In the genomic region with DNA sequence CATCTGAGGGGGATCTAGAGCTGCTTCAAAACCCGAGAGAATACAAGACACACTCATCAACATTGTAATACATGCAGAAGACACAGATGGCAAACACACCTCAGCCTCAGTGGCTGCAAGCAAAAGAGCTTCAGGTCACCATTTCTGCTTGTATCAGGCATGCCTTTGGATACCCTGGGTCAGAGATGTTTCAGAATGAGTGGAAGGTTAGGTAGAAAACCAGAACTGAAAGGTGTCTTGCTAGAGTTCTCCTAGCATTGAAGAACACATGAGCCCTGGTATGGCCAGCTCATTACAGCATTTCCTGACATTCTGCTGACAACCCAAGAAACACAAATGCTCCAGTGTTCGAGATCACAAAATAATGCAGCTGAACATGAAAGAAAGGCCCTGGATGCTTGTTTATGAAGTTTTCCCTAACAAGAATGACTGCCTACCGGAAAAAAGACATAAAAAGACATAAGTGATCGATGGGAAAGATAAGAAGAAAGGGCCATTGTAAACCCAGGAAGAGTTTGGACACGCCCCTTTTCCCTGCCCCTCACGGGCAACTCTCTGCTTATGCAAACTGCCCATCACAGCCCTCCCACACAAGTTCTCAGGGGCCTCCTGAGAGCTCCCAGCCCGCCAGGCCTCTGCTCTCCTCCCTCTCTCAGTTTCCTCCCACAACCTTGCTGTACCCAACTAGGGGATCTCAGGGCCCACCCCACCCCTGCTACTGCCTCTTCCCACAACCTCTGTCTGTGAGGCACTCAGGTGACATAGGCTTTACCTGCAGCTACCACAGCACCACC, we compare ENCODE assay signal across 11 mouse cellular contexts. TPM values are rescaled to one million over a fixed set of nuclear protein-coding genes. Genes with fewer than 3 reads are reported as not detected.
DNase-seq lines count a peak whose midpoint lies in the region; ATAC-seq and TF ChIP-seq lines count a peak whose summit lies in the region.
"Had no signal": no experiment of that assay in that cellular context is flagged by ENCODE, and none has a peak within 500 bp of the region (broad histone marks: within the 10 kb centered on the region; RNA-seq: fewer than 3 reads in every experiment).

No protein-coding gene starts in this region.

- no peaks in the 10 kb centered on the region for H3K27me3 ChIP-seq in hindbrain, embryonic 15.5 days
- H3K27me3 ChIP-seq in hindbrain, embryonic 16.5 days (replicated peaks; ENCODE audit: control insufficient read depth, insufficient read depth, low read length): no peaks in the 10 kb centered on the region
- H3K27me3 ChIP-seq in neural tube, embryonic 11.5 days (ENCODE audit: control insufficient read depth, insufficient read depth, low read length): no peaks in the 10 kb centered on the region
- H3K27me3 ChIP-seq in embryonic facial prominence, embryonic 10.5 days (replicated peaks; ENCODE audit: low read depth, poor library complexity, severe bottlenecking): no peaks in the 10 kb centered on the region
- no peaks in the 10 kb centered on the region for H3K27me3 ChIP-seq in stomach, postnatal 0 days (ENCODE audit: control insufficient read depth, insufficient read depth, low read length)
- H3K27me3 ChIP-seq: liver, embryonic 12.5 days had no signal

- TF ChIP-seq EP300 in stomach, postnatal 0 days (optimal IDR thresholded peaks at IDR 0.05): no peak

- peaks cover 4% of the 10 kb centered on the region; the same call in 1 of the 2 replicates for H3K4me1 ChIP-seq in hindbrain, embryonic 15.5 days (replicated peaks)
- peaks cover 5% of the 10 kb centered on the region; the same call in 1 of the 2 replicates for H3K4me1 ChIP-seq in hindbrain, embryonic 16.5 days (ENCODE audit: control insufficient read depth, insufficient read depth, low read depth, low read length)
- peaks cover 2% of the 10 kb centered on the region; the same call in 1 of the 2 replicates for H3K4me1 ChIP-seq in neural tube, embryonic 11.5 days (ENCODE audit: control insufficient read depth, insufficient read depth, low read length)
- H3K4me1 ChIP-seq in embryonic facial prominence, embryonic 10.5 days: peaks cover 26% of the 10 kb centered on the region
- H3K4me1 ChIP-seq in stomach, postnatal 0 days (replicated peaks; ENCODE audit: control insufficient read depth, insufficient read depth): no peaks in the 10 kb centered on the region

- H3K27ac ChIP-seq in hindbrain, embryonic 15.5 days (replicated peaks): 0 out of 2 replicates have a peak overlapping the region, but pooled peaks have one; percentile 6
- no peak overlapping the region for H3K27ac ChIP-seq in hindbrain, embryonic 16.5 days (ENCODE audit: low read depth, low read length)
- H3K27ac ChIP-seq in neural tube, embryonic 11.5 days (ENCODE audit: low read depth, low read length): no peak overlapping the region
- H3K27ac ChIP-seq in embryonic facial prominence, embryonic 10.5 days (replicated peaks): no peak overlapping the region
- no peak overlapping the region for H3K27ac ChIP-seq in stomach, postnatal 0 days (replicated peaks)
- H3K27ac ChIP-seq: layer of hippocampus, adult 2 months; liver, embryonic 12.5 days had no signal

- no peak overlapping the region for H3K4me2 ChIP-seq in hindbrain, embryonic 15.5 days
- no peak overlapping the region for H3K4me2 ChIP-seq in hindbrain, embryonic 16.5 days (ENCODE audit: low read length)
- no peak overlapping the region for H3K4me2 ChIP-seq in neural tube, embryonic 11.5 days (ENCODE audit: low read depth)
- no peak overlapping the region for H3K4me2 ChIP-seq in stomach, postnatal 0 days (replicated peaks; ENCODE audit: low read depth)
- H3K4me2 ChIP-seq: liver, embryonic 12.5 days; midbrain, embryonic 11.5 days had no signal

- peak; percentile 16 for DNase-seq in neural tube, embryonic 11.5 days (ENCODE audit: low spot score)
- DNase-seq in neural tube, embryonic 10.5 days (ENCODE audit: extremely low spot score, low spot score): no peak
- peak; percentile 25 for DNase-seq in embryonic facial prominence, embryonic 10.5 days (ENCODE audit: low spot score)
- no peak for DNase-seq in stomach, postnatal 0 days (ENCODE audit: low spot score)
- DNase-seq in c-Kit-positive CD71-positive TER-119-positive erythroid progenitor cells, embryonic 14.5 days (ENCODE audit: low spot score): no peak
- DNase-seq: cerebellum, postnatal 36 days had no signal

- WGBS in hindbrain, embryonic 15.5 days: 40% methylated on average over 7 of the region's 7 CpGs
- 34% methylated on average over 7 of the region's 7 CpGs for WGBS in hindbrain, embryonic 16.5 days
- 39% methylated on average over 7 of the region's 7 CpGs for WGBS in neural tube, embryonic 11.5 days
- WGBS in embryonic facial prominence, embryonic 10.5 days: 42% methylated on average over 7 of the region's 7 CpGs
- 30% methylated on average over 7 of the region's 7 CpGs for WGBS in stomach, postnatal 0 days

- no peak for TF ChIP-seq CTCF in stomach, postnatal 0 days (IDR thresholded peaks at IDR 0.05; ENCODE audit: low read depth)

- H3K36me3 ChIP-seq in hindbrain, embryonic 15.5 days: no peaks in the 10 kb centered on the region
- no peaks in the 10 kb centered on the region for H3K36me3 ChIP-seq in hindbrain, embryonic 16.5 days (ENCODE audit: control insufficient read depth, insufficient read depth, low read length)
- no peaks in the 10 kb centered on the region for H3K36me3 ChIP-seq in neural tube, embryonic 11.5 days (ENCODE audit: control insufficient read depth, insufficient read depth, low read length)
- H3K36me3 ChIP-seq in embryonic facial prominence, embryonic 10.5 days (replicated peaks): no peaks in the 10 kb centered on the region; the same call in 1 of the 2 replicates
- no peaks in the 10 kb centered on the region for H3K36me3 ChIP-seq in stomach, postnatal 0 days (ENCODE audit: control insufficient read depth, insufficient read depth, low read length)
- H3K36me3 ChIP-seq: liver, embryonic 12.5 days had no signal

- no peak overlapping the region for H3K9ac ChIP-seq in hindbrain, embryonic 15.5 days
- no peak overlapping the region for H3K9ac ChIP-seq in hindbrain, embryonic 16.5 days (ENCODE audit: low read depth, low read length)
- H3K9ac ChIP-seq in neural tube, embryonic 11.5 days (ENCODE audit: low read length): no peak overlapping the region
- no peak overlapping the region for H3K9ac ChIP-seq in stomach, postnatal 0 days (ENCODE audit: low read length)
- H3K9ac ChIP-seq: liver, embryonic 12.5 days had no signal

- no peak for ATAC-seq in hindbrain, embryonic 15.5 days (ENCODE audit: low FRiP score, low read depth)
- ATAC-seq in hindbrain, embryonic 16.5 days: no peak
- ATAC-seq in neural tube, embryonic 11.5 days (ENCODE audit: insufficient read depth, low FRiP score, low TSS enrichment): no peak
- ATAC-seq in stomach, postnatal 0 days (ENCODE audit: low FRiP score, low TSS enrichment): no peak
- ATAC-seq: liver, embryonic 12.5 days had no signal

- no peaks in the 10 kb centered on the region for H3K9me3 ChIP-seq in hindbrain, embryonic 15.5 days
- H3K9me3 ChIP-seq in hindbrain, embryonic 16.5 days (ENCODE audit: control insufficient read depth, low read length): no peaks in the 10 kb centered on the region
- H3K9me3 ChIP-seq in neural tube, embryonic 11.5 days (ENCODE audit: control insufficient read depth, low read length): no peaks in the 10 kb centered on the region
- no peaks in the 10 kb centered on the region for H3K9me3 ChIP-seq in embryonic facial prominence, embryonic 10.5 days
- no peaks in the 10 kb centered on the region for H3K9me3 ChIP-seq in stomach, postnatal 0 days (ENCODE audit: control insufficient read depth, low read length)
- H3K9me3 ChIP-seq: liver, embryonic 12.5 days had no signal

- H3K4me3 ChIP-seq in hindbrain, embryonic 15.5 days: no peak overlapping the region
- H3K4me3 ChIP-seq in hindbrain, embryonic 16.5 days (ENCODE audit: low read length): no peak overlapping the region
- no peak overlapping the region for H3K4me3 ChIP-seq in neural tube, embryonic 11.5 days (ENCODE audit: low read depth, low read length)
- H3K4me3 ChIP-seq in embryonic facial prominence, embryonic 10.5 days: no peak overlapping the region
- H3K4me3 ChIP-seq in stomach, postnatal 0 days (ENCODE audit: low read depth, low read length): no peak overlapping the region
- H3K4me3 ChIP-seq: layer of hippocampus, adult 2 months; liver, embryonic 12.5 days had no signal

RNA-seq across cellular contexts. Expression of a gene that starts 21.7 kb away (rescaled TPM):
- polyA plus RNA-seq in hindbrain, embryonic 15.5 days (2015; fragmentation: Nextera tagmentation; extraction: Ambion mirVana): 23.1 and 24.4 TPM in 2 replicates
- 12.8 and 23.9 TPM in 2 replicates for polyA plus RNA-seq in hindbrain, embryonic 16.5 days (2015; fragmentation: Nextera tagmentation; extraction: Ambion mirVana)
- polyA plus RNA-seq in neural tube, embryonic 11.5 days (2014; fragmentation: Nextera tagmentation; extraction: Ambion mirVana): 45.0 and 49.6 TPM in 2 replicates
- 44.3 and 44.6 TPM in 2 replicates for polyA plus RNA-seq in embryonic facial prominence, embryonic 10.5 days (2016; fragmentation: Nextera tagmentation; extraction: Ambion mirVana)
- polyA plus RNA-seq in stomach, postnatal 0 days (2015; fragmentation: Nextera tagmentation; extraction: Ambion mirVana): 15.2 and 16.1 TPM in 2 replicates

RNA-seq across cellular contexts. Expression of a gene that starts 50.5 kb away (rescaled TPM):
- 5.2 and 5.7 TPM in 2 replicates for polyA plus RNA-seq in hindbrain, embryonic 15.5 days (2015; fragmentation: Nextera tagmentation; extraction: Ambion mirVana)
- 4.7 and 5.9 TPM in 2 replicates for polyA plus RNA-seq in hindbrain, embryonic 16.5 days (2015; fragmentation: Nextera tagmentation; extraction: Ambion mirVana)
- polyA plus RNA-seq in neural tube, embryonic 11.5 days (2014; fragmentation: Nextera tagmentation; extraction: Ambion mirVana): 8.9 and 9.4 TPM in 2 replicates
- polyA plus RNA-seq in embryonic facial prominence, embryonic 10.5 days (2016; fragmentation: Nextera tagmentation; extraction: Ambion mirVana): 10.7 and 12.0 TPM in 2 replicates
- polyA plus RNA-seq in stomach, postnatal 0 days (2015; fragmentation: Nextera tagmentation; extraction: Ambion mirVana): 7.8 and 8.9 TPM in 2 replicates

Comparison
In these comparisons a context has a peak if more than half of its experiments do, and no peak if none do; other contexts are left out.
1. DNase-seq: peak in neural tube, embryonic 11.5 days (single experiment) and embryonic facial prominence, embryonic 10.5 days (single experiment); none in neural tube, embryonic 10.5 days (single experiment), stomach, postnatal 0 days (single experiment) and c-Kit-positive CD71-positive TER-119-positive erythroid progenitor cells, embryonic 14.5 days (single experiment).